Mouse (Mus musculus): ENCODE results near the gene Upf3a. TPM values are rescaled to one million over a fixed set of nuclear protein-coding genes. Genes with fewer than 3 reads are reported as not detected.
A peak's percentile ranks its signal among the peaks of the same experiment; 100 is the strongest.
"Not testable (repeated sequence)": the region's sequence is repeated elsewhere in the genome, so short reads cannot be mapped to it uniquely, and the experiment has no call there.

The Upf3a gene
- total RNA-seq (2021): 10 to 100 TPM; 34.4 to 37.2 TPM

- DNase-seq (ENCODE audit: extremely low spot score in 1 of 2, low spot score in 1 of 2): peak in 1 of 2 experiments; percentile 79
Measured at GRCm38 (mm10) chr8:13785250-13785763, at the start of gene Upf3a. Upf3a (plus strand) TSS chr8:13785615.

GRCm38 (mm10) chr8:13740323-13740770, 45.1 kb upstream of the Upf3a start:
- peak in 1 of 2 experiments; percentile 8 for DNase-seq (ENCODE audit: extremely low spot score in 1 of 2, low spot score in 1 of 2)

GRCm38 (mm10) chr8:13740817-13741613, 44.4 kb upstream of the Upf3a start:
- no peak for DNase-seq (ENCODE audit: extremely low spot score in 1 of 2, low spot score in 1 of 2)

- not testable (repeated sequence) for DNase-seq (ENCODE audit: extremely low spot score in 1 of 2, low spot score in 1 of 2)
Measured at GRCm38 (mm10) chr8:13746212-13746611, 39.2 kb upstream of the Upf3a start.

- DNase-seq (ENCODE audit: extremely low spot score in 1 of 2, low spot score in 1 of 2): no peak
Measured at GRCm38 (mm10) chr8:13747626-13748025, 37.8 kb upstream of the Upf3a start.

- peak; percentile 31 to 85 for DNase-seq (ENCODE audit: extremely low spot score in 1 of 2, low spot score in 1 of 2)
Measured at GRCm38 (mm10) chr8:13753680-13754079, 31.7 kb upstream of the Upf3a start.

- DNase-seq (ENCODE audit: extremely low spot score in 1 of 2, low spot score in 1 of 2): no peak
Measured at GRCm38 (mm10) chr8:13756480-13756879, 28.9 kb upstream of the Upf3a start.

GRCm38 (mm10) chr8:13756982-13757804, 28.2 kb upstream of the Upf3a start, which contains the start of gene Cdc16:
Cdc16 (plus strand) TSS chr8:13757676.
- DNase-seq (ENCODE audit: extremely low spot score in 1 of 2, low spot score in 1 of 2): peak; percentile 89 to 93

- peak in 1 of 2 experiments; percentile 26 for DNase-seq (ENCODE audit: extremely low spot score in 1 of 2, low spot score in 1 of 2)
Measured at GRCm38 (mm10) chr8:13757805-13758727, 27.3 kb upstream of the Upf3a start.

- no peak for DNase-seq (ENCODE audit: extremely low spot score in 1 of 2, low spot score in 1 of 2)
Measured at GRCm38 (mm10) chr8:13769206-13769605, 16.2 kb upstream of the Upf3a start.

- DNase-seq (ENCODE audit: extremely low spot score in 1 of 2, low spot score in 1 of 2): no peak
Measured at GRCm38 (mm10) chr8:13780536-13780935, 4.9 kb upstream of the Upf3a start.

GRCm38 (mm10) chr8:13785764-13786299, 417 bp downstream of the Upf3a start:
- DNase-seq (ENCODE audit: extremely low spot score in 1 of 2, low spot score in 1 of 2): peak; percentile 96 to 97

GRCm38 (mm10) chr8:13789606-13790005, 4.2 kb downstream of the Upf3a start:
- DNase-seq (ENCODE audit: extremely low spot score in 1 of 2, low spot score in 1 of 2): no peak

GRCm38 (mm10) chr8:13793097-13793745, 7.8 kb downstream of the Upf3a start:
- no peak for DNase-seq (ENCODE audit: extremely low spot score in 1 of 2, low spot score in 1 of 2)

GRCm38 (mm10) chr8:13793746-13794101, 8.3 kb downstream of the Upf3a start:
- no peak for DNase-seq (ENCODE audit: extremely low spot score in 1 of 2, low spot score in 1 of 2)

- no peak for DNase-seq (ENCODE audit: extremely low spot score in 1 of 2, low spot score in 1 of 2)
Measured at GRCm38 (mm10) chr8:13797676-13798075, 12.3 kb downstream of the Upf3a start.

- no peak for DNase-seq (ENCODE audit: extremely low spot score in 1 of 2, low spot score in 1 of 2)
Measured at GRCm38 (mm10) chr8:13799566-13799965, 14.2 kb downstream of the Upf3a start.

- DNase-seq (ENCODE audit: extremely low spot score in 1 of 2, low spot score in 1 of 2): no peak
Measured at GRCm38 (mm10) chr8:13828598-13829172, 43.3 kb downstream of the Upf3a start.

GRCm38 (mm10) chr8:13838289-13838688, 52.9 kb downstream of the Upf3a start, which contains the start of gene AF366264:
AF366264 (minus strand) TSS chr8:13838389.
- not testable (repeated sequence) for DNase-seq (ENCODE audit: extremely low spot score in 1 of 2, low spot score in 1 of 2)
